Mouse (Mus musculus): ENCODE results near the gene Fat3.

- TF ChIP-seq EP300 (optimal IDR thresholded peaks at IDR 0.05), result no peak
- TF ChIP-seq CTCF (IDR thresholded peaks at IDR 0.05; ENCODE audit: low read depth), result no peak
These were observed 353.4 kb downstream of the Fat3 start for GRCm38 (mm10) chr9:16147735-16148134.
